Mouse (Mus musculus) liver, embryonic 12.5 days (tissue): ENCODE measurements around the gene Lrrc8b. TPM values are rescaled to one million over a fixed set of nuclear protein-coding genes. Genes with fewer than 3 reads are reported as not detected.

ENCODE experiments used
- ATAC-seq: fragments of 200-750 bp; cut with Nextera tagmentation; 2 replicates; pipeline ENCODE4 v1.8.0; 2017; ENCODE audit warnings: moderate number of reproducible peaks, mild to moderate bottlenecking, moderate library complexity
- H3K27ac ChIP-seq: fragments of 300-500 bp; sonication (generic); 2 replicates; pipeline ENCODE4 v1.5.1; 2016; ENCODE audit warnings: mild to moderate bottlenecking
- H3K27me3 ChIP-seq: fragments of 300-500 bp; sonication (generic); replicated peaks from 2 replicates; pipeline ENCODE4 v1.6.1; 2016; ENCODE audit warnings: mild to moderate bottlenecking, moderate library complexity
- H3K36me3 ChIP-seq: fragments of 300-500 bp; sonication (generic); 2 replicates; pipeline ENCODE4 v1.6.1; 2016; ENCODE audit warnings: mild to moderate bottlenecking, moderate library complexity
- H3K4me1 ChIP-seq: fragments of 300-500 bp; sonication (generic); 2 replicates; pipeline ENCODE4 v1.6.1; 2016
- H3K4me2 ChIP-seq: fragments of 300-500 bp; sonication (generic); 2 replicates; pipeline ENCODE4 v1.6.1; 2016; ENCODE audit warnings: mild to moderate bottlenecking, moderate library complexity
- H3K4me3 ChIP-seq: fragments of 300-500 bp; sonication (generic); 2 replicates; pipeline ENCODE4 v1.5.1; 2016; ENCODE audit warnings: mild to moderate bottlenecking, moderate library complexity
- H3K9ac ChIP-seq: fragments of 300-500 bp; sonication (generic); 2 replicates; pipeline ENCODE4 v1.6.1; 2016; ENCODE audit warnings: mild to moderate bottlenecking, moderate library complexity
- H3K9me3 ChIP-seq: fragments of 300-500 bp; sonication (generic); replicated peaks from 2 replicates; pipeline ENCODE4 v1.6.1; 2016; ENCODE audit warnings: mild to moderate bottlenecking, moderate library complexity
- WGBS: fragments of 180-500 bp; shearing (Covaris S2); methylation state at CpG from one replicate; pipeline ENCODE4 v1.1.7; 2016; ENCODE audit not compliant: insufficient replicate concordance; 5-methylcytosine and 5-hydroxymethylcytosine counted together
- polyA plus RNA-seq: library from polyadenylated mRNA; unstranded; fragments of >200 nt; fragmentation: Nextera tagmentation; extraction: Ambion mirVana; gene quantifications from 2 replicates; pipeline ENCODE4 v1.2.1, GENCODE M21; 2016

The Lrrc8b gene
- polyA plus RNA-seq, 1 experiment from 2014 or later: 7.5 TPM

DNA sequence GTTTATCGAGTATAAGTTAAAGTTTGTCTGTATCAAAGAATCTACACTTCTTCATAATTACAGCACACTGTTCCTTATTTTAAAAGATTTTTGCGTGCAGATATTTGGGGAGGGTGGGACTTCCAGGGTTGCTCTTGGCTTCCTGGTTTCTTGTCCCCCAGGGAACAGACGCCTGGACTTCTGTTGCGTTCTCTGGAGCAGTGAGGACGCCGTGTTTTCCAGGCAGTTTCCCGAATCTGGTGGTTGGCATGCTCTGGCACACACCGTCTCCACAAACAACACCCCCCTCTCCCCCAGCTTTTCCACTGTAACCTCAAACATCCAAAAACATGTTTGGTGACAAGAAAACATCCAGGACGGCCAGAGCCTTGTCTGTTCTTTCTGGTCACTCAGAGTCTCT lies 111.2 kb downstream of the Lrrc8b start:
- H3K27me3 ChIP-seq: no peaks in the 10 kb centered on the region
- no peaks in the 10 kb centered on the region for H3K9me3 ChIP-seq
- ATAC-seq: no peak
- H3K27ac ChIP-seq: peak overlapping the region; percentile 82
- 0 out of 2 replicates have a peak overlapping the region, but pooled peaks have one; percentile 32 for H3K9ac ChIP-seq
- H3K4me2 ChIP-seq: peak overlapping the region; percentile 53
- H3K4me3 ChIP-seq: no peak overlapping the region
- peaks cover 48% of the 10 kb centered on the region for H3K36me3 ChIP-seq
- WGBS: 81% methylated on average over 9 of the region's 9 CpGs
- peaks cover 87% of the 10 kb centered on the region for H3K4me1 ChIP-seq

DNA sequence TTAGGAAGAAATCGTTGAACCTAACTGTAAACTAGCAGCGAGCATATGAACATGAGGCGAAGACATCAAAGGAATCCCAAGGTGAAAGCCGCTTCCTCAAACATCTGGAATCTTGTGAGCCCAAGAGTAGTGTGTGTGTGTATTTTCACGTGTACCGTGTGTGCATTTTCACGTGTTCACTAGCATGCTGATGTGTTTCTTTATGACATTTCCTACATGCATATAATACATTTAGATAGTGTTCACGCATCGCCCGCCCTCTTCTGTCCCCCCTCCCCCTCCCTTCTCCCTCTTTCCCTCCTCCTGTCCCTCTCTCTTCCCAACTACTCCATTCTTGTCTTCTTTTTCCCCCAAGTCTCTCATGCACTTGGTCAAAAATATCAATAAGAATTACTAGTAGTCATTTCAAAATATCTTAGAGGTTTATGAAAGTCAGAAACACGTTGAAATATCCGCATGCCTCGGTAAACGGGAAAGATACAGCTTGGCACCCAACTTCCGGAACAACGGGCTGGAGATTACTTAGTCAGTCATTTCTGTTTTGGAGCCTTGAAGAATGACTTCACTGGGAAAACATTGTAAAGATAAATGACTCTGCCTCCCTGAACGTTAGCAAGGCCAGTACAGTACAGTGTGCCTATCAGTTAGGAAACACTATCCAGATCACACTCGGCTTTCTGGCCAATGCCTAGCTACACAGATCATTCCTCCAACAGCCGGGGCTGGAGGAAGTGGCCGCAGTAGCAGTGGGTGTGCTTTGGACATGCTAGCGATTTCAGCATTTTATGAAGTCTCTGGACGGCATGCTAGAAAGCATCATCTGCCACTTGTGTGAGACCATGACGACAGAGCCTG lies 112.1 kb downstream of the Lrrc8b start:
- Histone ChIP-seq H3K4me2 (peak overlapping the region; percentile 53), H3K4me3 (peak overlapping the region; percentile 16; the same call in 1 of the 2 replicates), H3K27me3 (no peaks in the 10 kb centered on the region), H3K36me3 (peaks cover 57% of the 10 kb centered on the region), H3K9me3 (no peaks in the 10 kb centered on the region), H3K4me1 (peaks cover 77% of the 10 kb centered on the region), H3K9ac (peak overlapping the region; percentile 32), H3K27ac (peak overlapping the region; percentile 82)
- peak; percentile 79 for ATAC-seq
- 47% methylated on average over 23 of the region's 23 CpGs for WGBS

GRCm38 (mm10) chr5:105530576-105530975 lies 115.0 kb downstream of the Lrrc8b start:
- Histone ChIP-seq H3K4me3 (no peak overlapping the region), H3K27ac (no peak overlapping the region), H3K9me3 (no peaks in the 10 kb centered on the region), H3K36me3 (peaks cover 59% of the 10 kb centered on the region), H3K9ac (no peak overlapping the region), H3K27me3 (no peaks in the 10 kb centered on the region), H3K4me2 (no peak overlapping the region), H3K4me1 (peaks cover 57% of the 10 kb centered on the region)
- 79% methylated on average over 6 of the region's 6 CpGs for WGBS
- ATAC-seq: no peak

- Histone ChIP-seq H3K4me3 (no peak overlapping the region), H3K9me3 (no peaks in the 10 kb centered on the region), H3K27ac (no peak overlapping the region), H3K4me1 (peaks cover 13% of the 10 kb centered on the region), H3K4me2 (no peak overlapping the region), H3K27me3 (no peaks in the 10 kb centered on the region), H3K36me3 (peaks cover 69% of the 10 kb centered on the region), H3K9ac (no peak overlapping the region)
- ATAC-seq: peak; percentile 65; the same call in 1 of the 2 replicates
- 86% methylated on average over 3 of the region's 3 CpGs for WGBS
These were observed 119.6 kb downstream of the Lrrc8b start for GRCm38 (mm10) chr5:105535186-105535585.

GRCm38 (mm10) chr5:105536172-105536571 lies 120.6 kb downstream of the Lrrc8b start:
- no peak for ATAC-seq
- Histone ChIP-seq H3K4me3 (no peak overlapping the region), H3K27ac (no peak overlapping the region), H3K9ac (no peak overlapping the region), H3K27me3 (no peaks in the 10 kb centered on the region), H3K4me2 (no peak overlapping the region), H3K9me3 (no peaks in the 10 kb centered on the region), H3K4me1 (peaks cover 10% of the 10 kb centered on the region; the same call in 1 of the 2 replicates), H3K36me3 (peaks cover 76% of the 10 kb centered on the region)
- WGBS: 79% methylated on average over 2 of the region's 2 CpGs

- H3K27ac ChIP-seq: no peak overlapping the region
- peaks cover 8% of the 10 kb centered on the region; the same call in 1 of the 2 replicates for H3K4me1 ChIP-seq
- 86% methylated on average over 11 of the region's 11 CpGs for WGBS
- peaks cover 76% of the 10 kb centered on the region for H3K36me3 ChIP-seq
- no peaks in the 10 kb centered on the region for H3K27me3 ChIP-seq
- H3K4me3 ChIP-seq: no peak overlapping the region
- H3K4me2 ChIP-seq: no peak overlapping the region
- H3K9ac ChIP-seq: no peak overlapping the region
- no peak for ATAC-seq
- no peaks in the 10 kb centered on the region for H3K9me3 ChIP-seq
These were observed 121.6 kb downstream of the Lrrc8b start for GRCm38 (mm10) chr5:105537101-105537723.

Other genes starting within 250 kb of the Lrrc8b start
- 0.06 TPM in 1 of 2 replicates, not detected in the other for gene Gbp10, start 176.2 kb upstream of the Lrrc8b start, polyA plus RNA-seq
- not detected in 2 replicates for gene Gm43302, start 122.1 kb upstream of the Lrrc8b start, polyA plus RNA-seq
- gene Gbp6, start 122.1 kb upstream of the Lrrc8b start, polyA plus RNA-seq: 0.46 and 0.67 TPM in 2 replicates
- 23.0 and 23.9 TPM in 2 replicates for gene Lrrc8c, start 103.6 kb downstream of the Lrrc8b start, polyA plus RNA-seq